Mouse (Mus musculus) forebrain, embryonic 10.5 days (tissue): Measurements from ENCODE around the gene Btbd35f17. TPM values are rescaled to one million over a fixed set of nuclear protein-coding genes. Genes with fewer than 3 reads are reported as not detected.
"Not testable (repeated sequence)": the region's sequence is repeated elsewhere in the genome, so short reads cannot be mapped to it uniquely, and the experiment has no call there.

Experiments used
- DNase-seq: peaks from one replicate; pipeline ENCODE4 v3.0.0-alpha.2; 2017; ENCODE audit warnings: low spot score; ENCODE audit errors: extremely low spot score
- H3K27ac ChIP-seq: fragments of 300-500 bp; sonication (generic); 2 replicates; pipeline ENCODE4 v1.5.1; 2016; ENCODE audit warnings: mild to moderate bottlenecking
- H3K27me3 ChIP-seq: fragments of 300-500 bp; sonication (generic); 2 replicates; pipeline ENCODE4 v1.6.1; 2016; ENCODE audit warnings: mild to moderate bottlenecking; ENCODE audit not compliant: poor library complexity, severe bottlenecking
- H3K36me3 ChIP-seq: fragments of 300-500 bp; sonication (generic); replicated peaks from 2 replicates; pipeline ENCODE4 v1.6.1; 2016; ENCODE audit warnings: mild to moderate bottlenecking, moderate library complexity
- H3K4me1 ChIP-seq: fragments of 300-500 bp; sonication (generic); 2 replicates; pipeline ENCODE4 v1.6.1; 2016
- H3K4me3 ChIP-seq: fragments of 300-500 bp; sonication (generic); 2 replicates; pipeline ENCODE4 v1.5.1; 2016; ENCODE audit warnings: mild to moderate bottlenecking, moderate library complexity
- H3K9me3 ChIP-seq: fragments of 300-500 bp; sonication (generic); 2 replicates; pipeline ENCODE4 v1.6.1; 2016; ENCODE audit warnings: mild to moderate bottlenecking, moderate library complexity
- WGBS: fragments of 180-500 bp; shearing (Covaris S2); methylation state at CpG from one replicate; pipeline ENCODE4 v1.1.7; 2016; 5-methylcytosine and 5-hydroxymethylcytosine counted together
- polyA plus RNA-seq: library from polyadenylated mRNA; unstranded; fragments of >200 nt; fragmentation: Nextera tagmentation; extraction: Ambion mirVana; gene quantifications from 2 replicates; pipeline ENCODE4 v1.2.1, GENCODE M21; 2016

The Btbd35f17 gene
- polyA plus RNA-seq, result not detected in 2 replicates

- not testable (repeated sequence) for DNase-seq, H3K27me3 ChIP-seq, H3K36me3 ChIP-seq, H3K4me1 ChIP-seq, H3K4me3 ChIP-seq, H3K27ac ChIP-seq, H3K9me3 ChIP-seq
- WGBS, result 85% methylated on average over 2 of the region's 4 CpGs
Observed at GRCm38 (mm10) chrX:4370336-4370735, at the start of gene Btbd35f17. Gene Btbd35f17 (plus strand): TSS chrX:4370636.

Other genes starting within 250 kb of the Btbd35f17 start
- not detected in 2 replicates for gene Btbd35f28, start 174.1 kb upstream of the Btbd35f17 start, polyA plus RNA-seq
- not detected in 2 replicates for gene Btbd35f20, start 79.4 kb upstream of the Btbd35f17 start, polyA plus RNA-seq